Mouse (Mus musculus): ENCODE measurements around the gene Rcor2.

DNA sequence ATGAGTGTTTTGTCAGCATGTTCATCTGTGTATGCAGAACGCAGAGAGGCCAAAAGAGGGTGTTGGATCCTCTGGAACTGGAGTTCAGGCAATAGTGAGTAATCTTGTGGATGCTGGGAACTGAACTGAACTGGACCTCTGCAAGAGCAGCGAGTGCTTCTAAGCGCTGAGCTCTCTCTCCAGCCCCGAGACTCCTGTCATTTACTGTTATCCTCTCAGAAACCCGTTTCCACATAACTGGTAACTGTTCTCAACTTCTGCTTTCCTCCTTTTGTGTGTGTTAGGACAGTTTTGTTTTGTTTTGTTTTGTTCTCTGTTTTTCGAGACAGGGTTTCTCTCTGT lies 49.2 kb upstream of the Rcor2 start:
- TF ChIP-seq CTCF (IDR thresholded peaks at IDR 0.05; ENCODE audit: control insufficient read depth, insufficient read depth, low read length), result no peak
- TF ChIP-seq POLR2A (IDR thresholded peaks at IDR 0.05; ENCODE audit: borderline replicate concordance, control insufficient read depth, low read depth, low read length), result no peak

All from bone marrow, adult 2 months (tissue).